12 mouse cellular contexts compared by ENCODE assay signal in genomic region chr5:36693651-36694050, GRCm38 (mm10). TPM values are rescaled to one million over a fixed set of nuclear protein-coding genes. Genes with fewer than 3 reads are reported as not detected.
DNase-seq lines count a peak whose midpoint lies in the region; ATAC-seq and TF ChIP-seq lines count a peak whose summit lies in the region.
"Had no signal": no experiment of that assay in that cellular context is flagged by ENCODE, and none has a peak within 500 bp of the region (broad histone marks: within the 10 kb centered on the region; RNA-seq: fewer than 3 reads in every experiment).

No protein-coding gene starts in this region.

- WGBS in heart, embryonic 13.5 days = 59% methylated on average over 2 of the region's 2 CpGs
- WGBS in liver, embryonic 11.5 days = 91% methylated on average over 2 of the region's 2 CpGs
- 89% methylated on average over 2 of the region's 2 CpGs for WGBS in liver, postnatal 0 days (ENCODE audit: insufficient replicate concordance)
- WGBS in embryonic facial prominence, embryonic 13.5 days = 79% methylated on average over 2 of the region's 2 CpGs
- 75% methylated on average over 2 of the region's 2 CpGs for WGBS in liver, embryonic 12.5 days (ENCODE audit: insufficient replicate concordance)

- no peaks in the 10 kb centered on the region for H3K9me3 ChIP-seq in heart, embryonic 13.5 days
- H3K9me3 ChIP-seq in liver, embryonic 11.5 days (ENCODE audit: control insufficient read depth, low read length) = no peaks in the 10 kb centered on the region
- no peaks in the 10 kb centered on the region for H3K9me3 ChIP-seq in liver, postnatal 0 days (ENCODE audit: low read length)
- no peaks in the 10 kb centered on the region for H3K9me3 ChIP-seq in embryonic facial prominence, embryonic 13.5 days
- no peaks in the 10 kb centered on the region for H3K9me3 ChIP-seq in liver, embryonic 12.5 days (replicated peaks)
- H3K9me3 ChIP-seq: limb, embryonic 15.5 days had no signal

- TF ChIP-seq EP300 in liver, postnatal 0 days (IDR thresholded peaks at IDR 0.05; ENCODE audit: low read depth) = no peak

- no peak for TF ChIP-seq CTCF in liver, postnatal 0 days (IDR thresholded peaks at IDR 0.05; ENCODE audit: low read depth)

- H3K4me3 ChIP-seq in heart, embryonic 13.5 days = no peak overlapping the region
- H3K4me3 ChIP-seq in liver, embryonic 11.5 days (ENCODE audit: low read depth, low read length) = no peak overlapping the region
- no peak overlapping the region for H3K4me3 ChIP-seq in liver, postnatal 0 days (ENCODE audit: low read depth, low read length)
- no peak overlapping the region for H3K4me3 ChIP-seq in embryonic facial prominence, embryonic 13.5 days
- peak overlapping the region; percentile 11 for H3K4me3 ChIP-seq in liver, embryonic 12.5 days
- H3K4me3 ChIP-seq: limb, embryonic 15.5 days had no signal

- peaks cover 52% of the 10 kb centered on the region for H3K4me1 ChIP-seq in heart, embryonic 13.5 days
- H3K4me1 ChIP-seq in liver, embryonic 11.5 days (replicated peaks; ENCODE audit: control insufficient read depth, insufficient read depth, low read length) = peaks cover 24% of the 10 kb centered on the region
- H3K4me1 ChIP-seq in liver, postnatal 0 days (ENCODE audit: insufficient read depth) = peaks cover 46% of the 10 kb centered on the region
- H3K4me1 ChIP-seq in embryonic facial prominence, embryonic 13.5 days = peaks cover 25% of the 10 kb centered on the region
- peaks cover 70% of the 10 kb centered on the region for H3K4me1 ChIP-seq in liver, embryonic 12.5 days

- DNase-seq in heart, postnatal 14 days = no peak
- no peak for DNase-seq in liver, embryonic 11.5 days (ENCODE audit: low spot score)
- DNase-seq in liver, postnatal 0 days = no peak
- DNase-seq in kidney, postnatal 4 days = no peak
- DNase-seq in ovary, postnatal 36 days (ENCODE audit: low spot score) = no peak
- DNase-seq: heart, adult 18-20 months; kidney, postnatal 36 days had no signal

- no peak for ATAC-seq in heart, embryonic 13.5 days (ENCODE audit: extremely low read depth, insufficient number of reproducible peaks, low FRiP score, low TSS enrichment)
- no peak for ATAC-seq in liver, embryonic 11.5 days (replicated peaks; ENCODE audit: low FRiP score)
- ATAC-seq in liver, postnatal 0 days = no peak
- ATAC-seq in embryonic facial prominence, embryonic 13.5 days (ENCODE audit: insufficient number of reproducible peaks, insufficient read depth, low FRiP score, low TSS enrichment, low read depth) = no peak
- no peak for ATAC-seq in liver, embryonic 12.5 days

- H3K27ac ChIP-seq in heart, embryonic 13.5 days (replicated peaks) = no peak overlapping the region
- no peak overlapping the region for H3K27ac ChIP-seq in liver, embryonic 11.5 days (ENCODE audit: low read depth, low read length)
- H3K27ac ChIP-seq in liver, postnatal 0 days (ENCODE audit: low read depth) = no peak overlapping the region
- H3K27ac ChIP-seq in embryonic facial prominence, embryonic 13.5 days = no peak overlapping the region
- no peak overlapping the region for H3K27ac ChIP-seq in liver, embryonic 12.5 days
- H3K27ac ChIP-seq: limb, embryonic 15.5 days had no signal

- H3K4me2 ChIP-seq in heart, embryonic 13.5 days = peak overlapping the region; percentile 38
- H3K4me2 ChIP-seq in liver, embryonic 11.5 days = peak overlapping the region; percentile 18; the same call in 1 of the 2 replicates
- no peak overlapping the region for H3K4me2 ChIP-seq in liver, postnatal 0 days (ENCODE audit: low read depth, low read length)
- 0 out of 2 replicates have a peak overlapping the region, but pooled peaks have one; percentile 11 for H3K4me2 ChIP-seq in embryonic facial prominence, embryonic 13.5 days
- peak overlapping the region; percentile 90 for H3K4me2 ChIP-seq in liver, embryonic 12.5 days

- H3K9ac ChIP-seq in heart, embryonic 13.5 days = peak overlapping the region; percentile 25; the same call in 1 of the 2 replicates
- H3K9ac ChIP-seq in liver, embryonic 11.5 days (ENCODE audit: low read depth, low read length) = no peak overlapping the region
- H3K9ac ChIP-seq in liver, postnatal 0 days (replicated peaks) = no peak overlapping the region
- H3K9ac ChIP-seq in embryonic facial prominence, embryonic 13.5 days = no peak overlapping the region
- H3K9ac ChIP-seq in liver, embryonic 12.5 days = no peak overlapping the region
- H3K9ac ChIP-seq: limb, embryonic 15.5 days had no signal

- no peaks in the 10 kb centered on the region for H3K27me3 ChIP-seq in heart, embryonic 13.5 days (replicated peaks)
- H3K27me3 ChIP-seq in liver, embryonic 11.5 days (replicated peaks; ENCODE audit: control insufficient read depth, insufficient read depth, low read length) = no peaks in the 10 kb centered on the region
- H3K27me3 ChIP-seq in liver, postnatal 0 days (ENCODE audit: insufficient read depth, low read length) = no peaks in the 10 kb centered on the region
- H3K27me3 ChIP-seq in embryonic facial prominence, embryonic 13.5 days = no peaks in the 10 kb centered on the region
- peaks cover 2% of the 10 kb centered on the region; the same call in 1 of the 2 replicates for H3K27me3 ChIP-seq in liver, embryonic 12.5 days (replicated peaks)
- H3K27me3 ChIP-seq: CH12.LX; limb, embryonic 15.5 days had no signal

- intact Hi-C loops in heart, postnatal 14 days (cut with DNase I) = loop anchor here (2.0 kb wide), 1 partner anchor 45 kb away; no protein-coding TSS in a partner anchor

- H3K36me3 ChIP-seq in heart, embryonic 13.5 days = peaks cover 8% of the 10 kb centered on the region; the same call in 1 of the 2 replicates
- H3K36me3 ChIP-seq in liver, embryonic 11.5 days (ENCODE audit: control insufficient read depth, insufficient read depth, low read length) = no peaks in the 10 kb centered on the region
- H3K36me3 ChIP-seq in liver, postnatal 0 days (replicated peaks; ENCODE audit: insufficient read depth, low read length) = no peaks in the 10 kb centered on the region; the same call in 1 of the 2 replicates
- no peaks in the 10 kb centered on the region for H3K36me3 ChIP-seq in embryonic facial prominence, embryonic 13.5 days
- peaks cover 18% of the 10 kb centered on the region for H3K36me3 ChIP-seq in liver, embryonic 12.5 days
- H3K36me3 ChIP-seq: limb, embryonic 15.5 days had no signal

RNA-seq across cellular contexts. Expression of gene D5Ertd579e, which starts 2.2 kb away (rescaled TPM):
- polyA plus RNA-seq in heart, embryonic 13.5 days (2015; fragmentation: Nextera tagmentation; extraction: Ambion mirVana) = 20.3 and 22.5 TPM in 2 replicates
- total RNA-seq in heart, postnatal 14 days (2021) = 10 to 100 TPM; 88.3 to 89.1 TPM
- polyA plus RNA-seq in liver, embryonic 11.5 days (2014; fragmentation: Nextera tagmentation; extraction: Ambion mirVana) = 19.3 TPM in 2 replicates
- 15.9 and 18.5 TPM in 2 replicates for polyA plus RNA-seq in liver, postnatal 0 days (2015; fragmentation: Nextera tagmentation; extraction: Ambion mirVana)
- 20.0 and 20.2 TPM in 2 replicates for polyA plus RNA-seq in embryonic facial prominence, embryonic 13.5 days (2015; fragmentation: Nextera tagmentation; extraction: Ambion mirVana)
- 28.2 and 28.5 TPM in 2 replicates for polyA plus RNA-seq in liver, embryonic 12.5 days (2016; fragmentation: Nextera tagmentation; extraction: Ambion mirVana)

RNA-seq across cellular contexts. Expression of gene Bloc1s4, which starts 54.8 kb away (rescaled TPM):
- 17.1 and 18.0 TPM in 2 replicates for polyA plus RNA-seq in heart, embryonic 13.5 days (2015; fragmentation: Nextera tagmentation; extraction: Ambion mirVana)
- total RNA-seq in heart, postnatal 14 days (2021) = 10 to 100 TPM; 11.9 to 12.2 TPM
- 29.1 and 30.0 TPM in 2 replicates for polyA plus RNA-seq in liver, embryonic 11.5 days (2014; fragmentation: Nextera tagmentation; extraction: Ambion mirVana)
- 14.6 and 17.9 TPM in 2 replicates for polyA plus RNA-seq in liver, postnatal 0 days (2015; fragmentation: Nextera tagmentation; extraction: Ambion mirVana)
- 28.3 and 29.6 TPM in 2 replicates for polyA plus RNA-seq in embryonic facial prominence, embryonic 13.5 days (2015; fragmentation: Nextera tagmentation; extraction: Ambion mirVana)
- polyA plus RNA-seq in liver, embryonic 12.5 days (2016; fragmentation: Nextera tagmentation; extraction: Ambion mirVana) = 23.7 and 26.8 TPM in 2 replicates
